Comparison of ENCODE assay signal across 9 mouse cellular contexts in genomic region chr5:65950236-65950635, GRCm38 (mm10). TPM values are rescaled to one million over a fixed set of nuclear protein-coding genes. Genes with fewer than 3 reads are reported as not detected.
DNase-seq lines count a peak whose midpoint lies in the region; ATAC-seq and TF ChIP-seq lines count a peak whose summit lies in the region.
"Had no signal": no experiment of that assay in that cellular context is flagged by ENCODE, and none has a peak within 500 bp of the region (broad histone marks: within the 10 kb centered on the region; RNA-seq: fewer than 3 reads in every experiment).

No protein-coding gene starts in this region.

- no peak overlapping the region for H3K9ac ChIP-seq in intestine, embryonic 14.5 days (ENCODE audit: low read length)
- H3K9ac ChIP-seq in intestine, postnatal 0 days (ENCODE audit: low read depth, low read length): no peak overlapping the region
- H3K9ac ChIP-seq in hindbrain, embryonic 14.5 days: peak overlapping the region; percentile 49
- no peak overlapping the region for H3K9ac ChIP-seq in limb, embryonic 11.5 days (ENCODE audit: low read length)

- no peak overlapping the region for H3K4me3 ChIP-seq in intestine, embryonic 14.5 days (ENCODE audit: low read depth, low read length)
- H3K4me3 ChIP-seq in intestine, postnatal 0 days (ENCODE audit: low read depth, low read length): no peak overlapping the region
- H3K4me3 ChIP-seq in hindbrain, embryonic 14.5 days (replicated peaks; ENCODE audit: low read length): no peak overlapping the region
- H3K4me3 ChIP-seq in limb, embryonic 11.5 days (ENCODE audit: low read depth, low read length): no peak overlapping the region

- no peaks in the 10 kb centered on the region for H3K36me3 ChIP-seq in intestine, embryonic 14.5 days (ENCODE audit: control insufficient read depth, insufficient read depth, low read length)
- no peaks in the 10 kb centered on the region for H3K36me3 ChIP-seq in intestine, postnatal 0 days (ENCODE audit: control insufficient read depth, insufficient read depth)
- no peaks in the 10 kb centered on the region for H3K36me3 ChIP-seq in hindbrain, embryonic 14.5 days (replicated peaks; ENCODE audit: control insufficient read depth, insufficient read depth)
- H3K36me3 ChIP-seq in limb, embryonic 11.5 days (ENCODE audit: control insufficient read depth, insufficient read depth, low read length): no peaks in the 10 kb centered on the region

- peaks cover 4% of the 10 kb centered on the region for H3K4me1 ChIP-seq in intestine, embryonic 14.5 days (replicated peaks; ENCODE audit: control insufficient read depth, insufficient read depth, low read length)
- H3K4me1 ChIP-seq in intestine, postnatal 0 days (replicated peaks; ENCODE audit: control insufficient read depth, insufficient read depth, low read length): no peaks in the 10 kb centered on the region
- peaks cover 18% of the 10 kb centered on the region for H3K4me1 ChIP-seq in hindbrain, embryonic 14.5 days (replicated peaks; ENCODE audit: control insufficient read depth, insufficient read depth, low read length)
- H3K4me1 ChIP-seq in limb, embryonic 11.5 days (ENCODE audit: control insufficient read depth, insufficient read depth, low read length): peaks cover 2% of the 10 kb centered on the region; the same call in 1 of the 2 replicates

- no peak overlapping the region for H3K4me2 ChIP-seq in intestine, embryonic 14.5 days (ENCODE audit: low read length)
- H3K4me2 ChIP-seq in intestine, postnatal 0 days (replicated peaks; ENCODE audit: low read depth): no peak overlapping the region
- peak overlapping the region; percentile 47 for H3K4me2 ChIP-seq in hindbrain, embryonic 14.5 days (replicated peaks)
- H3K4me2 ChIP-seq in limb, embryonic 11.5 days (ENCODE audit: low read depth, severe bottlenecking): no peak overlapping the region

- no peaks in the 10 kb centered on the region for H3K9me3 ChIP-seq in intestine, embryonic 14.5 days (ENCODE audit: control insufficient read depth, low read length)
- no peaks in the 10 kb centered on the region for H3K9me3 ChIP-seq in intestine, postnatal 0 days (ENCODE audit: control insufficient read depth)
- H3K9me3 ChIP-seq in hindbrain, embryonic 14.5 days (ENCODE audit: control insufficient read depth, low read length): no peaks in the 10 kb centered on the region
- no peaks in the 10 kb centered on the region for H3K9me3 ChIP-seq in limb, embryonic 11.5 days (ENCODE audit: control insufficient read depth, low read length)

- WGBS in intestine, embryonic 14.5 days: 47% methylated on average over 6 of the region's 6 CpGs
- 30% methylated on average over 6 of the region's 6 CpGs for WGBS in intestine, postnatal 0 days
- WGBS in hindbrain, embryonic 14.5 days: 9% methylated on average over 6 of the region's 6 CpGs
- 49% methylated on average over 6 of the region's 6 CpGs for WGBS in limb, embryonic 11.5 days

- DNase-seq in intestine, embryonic 14.5 days (ENCODE audit: low spot score): peak; percentile 54
- DNase-seq in embryo, embryonic 10 days (ENCODE audit: low spot score): peak; percentile 86
- peak; percentile 83 for DNase-seq in hindbrain, embryonic 14.5 days (ENCODE audit: low spot score)
- peak; percentile 51 for DNase-seq in limb, embryonic 11.5 days (ENCODE audit: low spot score)
- peak; percentile 24 to 50 for DNase-seq in right cerebral cortex, postnatal 36 days (ENCODE audit: low spot score in 2 of 2)
- no peak for DNase-seq in cerebellum, adult 18-20 months

- H3K27me3 ChIP-seq in intestine, embryonic 14.5 days (replicated peaks; ENCODE audit: control insufficient read depth, insufficient read depth, low read length): no peaks in the 10 kb centered on the region
- no peaks in the 10 kb centered on the region for H3K27me3 ChIP-seq in intestine, postnatal 0 days (replicated peaks; ENCODE audit: control insufficient read depth, insufficient read depth, low read length)
- no peaks in the 10 kb centered on the region for H3K27me3 ChIP-seq in hindbrain, embryonic 14.5 days (ENCODE audit: control insufficient read depth, insufficient read depth, low read length)
- no peaks in the 10 kb centered on the region for H3K27me3 ChIP-seq in limb, embryonic 11.5 days (ENCODE audit: control insufficient read depth, insufficient read depth, low read length)

- 0 out of 2 replicates have a peak, but pooled peaks have one; percentile 57 for ATAC-seq in intestine, embryonic 14.5 days (replicated peaks; ENCODE audit: low FRiP score, low TSS enrichment, low read depth)
- no peak for ATAC-seq in intestine, postnatal 0 days
- ATAC-seq in hindbrain, embryonic 14.5 days (ENCODE audit: low FRiP score): peak; percentile 85
- no peak for ATAC-seq in limb, embryonic 11.5 days (ENCODE audit: insufficient number of reproducible peaks, low FRiP score, low TSS enrichment, low read depth)
- no peak for ATAC-seq in megakaryocyte-erythroid progenitor cell, adult 5-6 weeks (replicated peaks; ENCODE audit: low FRiP score, low TSS enrichment, poor library complexity, severe bottlenecking)

- no peak for TF ChIP-seq CTCF in intestine, postnatal 0 days (IDR thresholded peaks at IDR 0.05; ENCODE audit: low read depth)

- 0 out of 2 replicates have a peak overlapping the region, but pooled peaks have one; percentile 6 for H3K27ac ChIP-seq in intestine, embryonic 14.5 days (ENCODE audit: low read depth)
- H3K27ac ChIP-seq in intestine, postnatal 0 days (ENCODE audit: low read depth, low read length): no peak overlapping the region
- H3K27ac ChIP-seq in hindbrain, embryonic 14.5 days: peak overlapping the region; percentile 93
- H3K27ac ChIP-seq in limb, embryonic 11.5 days (replicated peaks; ENCODE audit: low read depth, low read length): 0 out of 2 replicates have a peak overlapping the region, but pooled peaks have one; percentile 36

RNA-seq across cellular contexts. Expression of gene Chrna9, which starts 15.5 kb away (rescaled TPM):
- polyA plus RNA-seq in intestine, embryonic 14.5 days (2014; fragmentation: Nextera tagmentation; extraction: Ambion mirVana): not detected in 2 replicates
- polyA plus RNA-seq in intestine, postnatal 0 days (2015; fragmentation: Nextera tagmentation; extraction: Ambion mirVana): not detected in 2 replicates
- not detected in 2 replicates for polyA plus RNA-seq in hindbrain, embryonic 14.5 days (2014; fragmentation: Nextera tagmentation; extraction: Ambion mirVana)
- polyA plus RNA-seq in limb, embryonic 11.5 days (2014; fragmentation: Nextera tagmentation; extraction: Ambion mirVana): 0.59 and 0.64 TPM in 2 replicates
- total RNA-seq in megakaryocyte-erythroid progenitor cell, adult 5-6 weeks (2014; fragmentation: Nextera tagmentation): not detected in 2 replicates
- total RNA-seq in megakaryocyte-erythroid progenitor cell, adult 5-6 weeks (2017): 0.65 TPM in 1 of 2 replicates, not detected in the other
- polyA plus RNA-seq: heart, embryonic 14.5 days had no signal

RNA-seq across cellular contexts. Expression of gene 9130230L23Rik, which starts 53.8 kb away (rescaled TPM):
- polyA plus RNA-seq in intestine, embryonic 14.5 days (2014; fragmentation: Nextera tagmentation; extraction: Ambion mirVana): 1.4 and 1.9 TPM in 2 replicates
- polyA plus RNA-seq in intestine, postnatal 0 days (2015; fragmentation: Nextera tagmentation; extraction: Ambion mirVana): 6.7 and 7.0 TPM in 2 replicates
- 0.26 TPM in 1 of 2 replicates, not detected in the other for polyA plus RNA-seq in hindbrain, embryonic 14.5 days (2014; fragmentation: Nextera tagmentation; extraction: Ambion mirVana)
- polyA plus RNA-seq in limb, embryonic 11.5 days (2014; fragmentation: Nextera tagmentation; extraction: Ambion mirVana): not detected in 2 replicates
- total RNA-seq in megakaryocyte-erythroid progenitor cell, adult 5-6 weeks (2014; fragmentation: Nextera tagmentation): not detected in 2 replicates
- total RNA-seq in megakaryocyte-erythroid progenitor cell, adult 5-6 weeks (2017): not detected in 2 replicates

Comparison
In these comparisons a context has a peak if more than half of its experiments do, and no peak if none do; other contexts are left out.
1. ATAC-seq: peak in intestine, embryonic 14.5 days (single experiment) and hindbrain, embryonic 14.5 days (single experiment); none in intestine, postnatal 0 days (single experiment), limb, embryonic 11.5 days (single experiment) and megakaryocyte-erythroid progenitor cell, adult 5-6 weeks (single experiment).
2. DNase-seq: peak in intestine, embryonic 14.5 days (single experiment), embryo, embryonic 10 days (single experiment), hindbrain, embryonic 14.5 days (single experiment), limb, embryonic 11.5 days (single experiment) and right cerebral cortex, postnatal 36 days (2 of 2); none in cerebellum, adult 18-20 months (0 of 2).